Mouse (Mus musculus) stomach, embryonic 16.5 days (tissue): ENCODE results near the gene Sash1. TPM values are rescaled to one million over a fixed set of nuclear protein-coding genes. Genes with fewer than 3 reads are reported as not detected.

Source experiments
- ATAC-seq: fragments of 200-750 bp; cut with Nextera tagmentation; 2 replicates; pipeline ENCODE4 v1.8.0; 2017; ENCODE audit warnings: moderate number of reproducible peaks, moderate TSS enrichment; ENCODE audit not compliant: insufficient read depth, low FRiP score
- H3K27ac ChIP-seq: fragments of 300-500 bp; sonication (generic); 2 replicates; pipeline ENCODE4 v1.5.1; 2014; ENCODE audit warnings: low read length
- H3K27me3 ChIP-seq: fragments of 300-500 bp; sonication (generic); 2 replicates; pipeline ENCODE4 v1.6.1; 2014; ENCODE audit warnings: low read length, control low read depth, mixed read lengths; ENCODE audit not compliant: control insufficient read depth, insufficient read depth
- H3K36me3 ChIP-seq: fragments of 300-500 bp; sonication (generic); 2 replicates; pipeline ENCODE4 v1.6.1; 2014; ENCODE audit warnings: low read length; ENCODE audit not compliant: control insufficient read depth, insufficient read depth
- H3K4me1 ChIP-seq: fragments of 300-500 bp; sonication (generic); 2 replicates; pipeline ENCODE4 v1.6.1; 2014; ENCODE audit warnings: low read length, control low read depth, mixed read lengths; ENCODE audit not compliant: control insufficient read depth, insufficient read depth
- H3K4me2 ChIP-seq: fragments of 300-500 bp; sonication (generic); 2 replicates; pipeline ENCODE4 v1.6.1; 2014; ENCODE audit warnings: low read depth, low read length, mixed read lengths
- H3K4me3 ChIP-seq: fragments of 300-500 bp; sonication (generic); replicated peaks from 2 replicates; pipeline ENCODE4 v1.5.1; 2014; ENCODE audit warnings: mild to moderate bottlenecking, low read length
- H3K9ac ChIP-seq: fragments of 300-500 bp; sonication (generic); 2 replicates; pipeline ENCODE4 v1.6.1; 2014; ENCODE audit warnings: low read length
- H3K9me3 ChIP-seq: fragments of 300-500 bp; sonication (generic); replicated peaks from 2 replicates; pipeline ENCODE4 v1.6.1; 2016; ENCODE audit warnings: low read length, control low read depth; ENCODE audit not compliant: control insufficient read depth
- WGBS: fragments of 180-500 bp; shearing (Covaris S2); extraction: QIAGEN DNeasy Blood & Tissue Kit; methylation state at CpG from one replicate; pipeline ENCODE4 v1.1.7; 2014; 5-methylcytosine and 5-hydroxymethylcytosine counted together
- polyA plus RNA-seq: library from polyadenylated mRNA; unstranded; fragments of >200 nt; fragmentation: Nextera tagmentation; extraction: Ambion mirVana; gene quantifications from 2 replicates; pipeline ENCODE4 v1.2.1, GENCODE M21; 2015

Gene Sash1
- polyA plus RNA-seq, 1 experiment from 2014 or later, result 2.9 TPM

- Histone ChIP-seq H3K4me2 (no peak overlapping the region), H3K9ac (no peak overlapping the region), H3K4me3 (no peak overlapping the region), H3K4me1 (0 out of 2 replicates have a peak, but pooled peaks cover 5% of the 10 kb centered on the region), H3K9me3 (no peaks in the 10 kb centered on the region), H3K36me3 (no peaks in the 10 kb centered on the region), H3K27ac (no peak overlapping the region), H3K27me3 (no peaks in the 10 kb centered on the region)
- no peak for ATAC-seq
- 59% methylated on average over 16 of the region's 16 CpGs for WGBS
These were observed 24.5 kb upstream of the Sash1 start for GRCm38 (mm10) chr10:8910237-8910990.

- no peak overlapping the region for H3K27ac ChIP-seq
- no peaks in the 10 kb centered on the region for H3K36me3 ChIP-seq
- peaks cover 4% of the 10 kb centered on the region for H3K4me1 ChIP-seq
- H3K27me3 ChIP-seq, result no peaks in the 10 kb centered on the region
- H3K9ac ChIP-seq, result no peak overlapping the region
- ATAC-seq, result no peak
- H3K4me3 ChIP-seq, result no peak overlapping the region
- H3K9me3 ChIP-seq, result no peaks in the 10 kb centered on the region
- no peak overlapping the region for H3K4me2 ChIP-seq
- 88% methylated on average over 6 of the region's 6 CpGs for WGBS
These were observed 17.2 kb upstream of the Sash1 start for GRCm38 (mm10) chr10:8903086-8903485.

GRCm38 (mm10) chr10:8902412-8902811 lies 16.5 kb upstream of the Sash1 start:
- Histone ChIP-seq H3K9me3 (no peaks in the 10 kb centered on the region), H3K27ac (no peak overlapping the region), H3K4me1 (peaks cover 4% of the 10 kb centered on the region), H3K27me3 (no peaks in the 10 kb centered on the region), H3K9ac (no peak overlapping the region), H3K4me3 (no peak overlapping the region), H3K4me2 (no peak overlapping the region), H3K36me3 (no peaks in the 10 kb centered on the region)
- no peak for ATAC-seq
- WGBS, result 64% methylated on average over 7 of the region's 7 CpGs

GRCm38 (mm10) chr10:8898831-8899511 lies 13.1 kb upstream of the Sash1 start:
- Histone ChIP-seq H3K36me3 (no peaks in the 10 kb centered on the region), H3K4me3 (no peak overlapping the region), H3K9ac (no peak overlapping the region), H3K27ac (peak overlapping the region; percentile 70), H3K4me1 (peaks cover 4% of the 10 kb centered on the region), H3K27me3 (no peaks in the 10 kb centered on the region), H3K4me2 (no peak overlapping the region), H3K9me3 (no peaks in the 10 kb centered on the region)
- WGBS, result 59% methylated on average over 8 of the region's 8 CpGs
- peak; percentile 87 for ATAC-seq

GRCm38 (mm10) chr10:8898099-8898777 lies 12.4 kb upstream of the Sash1 start:
- no peak overlapping the region for H3K4me3 ChIP-seq
- no peak overlapping the region for H3K9ac ChIP-seq
- H3K4me2 ChIP-seq, result no peak overlapping the region
- H3K4me1 ChIP-seq, result peaks cover 4% of the 10 kb centered on the region
- H3K27ac ChIP-seq, result no peak overlapping the region; the same call in 1 of the 2 replicates
- 67% methylated on average over 5 of the region's 5 CpGs for WGBS
- ATAC-seq, result no peak
- H3K27me3 ChIP-seq, result no peaks in the 10 kb centered on the region
- H3K9me3 ChIP-seq, result no peaks in the 10 kb centered on the region
- H3K36me3 ChIP-seq, result no peaks in the 10 kb centered on the region

GRCm38 (mm10) chr10:8894965-8895515 lies 9.2 kb upstream of the Sash1 start:
- no peak overlapping the region for H3K9ac ChIP-seq
- 93% methylated on average over 6 of the region's 6 CpGs for WGBS
- H3K27ac ChIP-seq, result no peak overlapping the region
- no peak for ATAC-seq
- no peak overlapping the region for H3K4me2 ChIP-seq
- no peaks in the 10 kb centered on the region for H3K9me3 ChIP-seq
- H3K27me3 ChIP-seq, result no peaks in the 10 kb centered on the region
- H3K4me3 ChIP-seq, result no peak overlapping the region
- H3K36me3 ChIP-seq, result no peaks in the 10 kb centered on the region
- H3K4me1 ChIP-seq, result peaks cover 4% of the 10 kb centered on the region

- no peaks in the 10 kb centered on the region for H3K27me3 ChIP-seq
- no peaks in the 10 kb centered on the region for H3K36me3 ChIP-seq
- no peaks in the 10 kb centered on the region for H3K4me1 ChIP-seq
- H3K4me3 ChIP-seq, result no peak overlapping the region
- no peak overlapping the region for H3K9ac ChIP-seq
- ATAC-seq, result no peak
- H3K4me2 ChIP-seq, result no peak overlapping the region
- H3K9me3 ChIP-seq, result no peaks in the 10 kb centered on the region
- H3K27ac ChIP-seq, result no peak overlapping the region
- 55% methylated on average over 4 of the region's 4 CpGs for WGBS
These were observed 4.6 kb upstream of the Sash1 start for GRCm38 (mm10) chr10:8890511-8890910.

- H3K4me2 ChIP-seq, result no peak overlapping the region
- H3K27me3 ChIP-seq, result no peaks in the 10 kb centered on the region
- H3K4me1 ChIP-seq, result peaks cover 4% of the 10 kb centered on the region
- no peak overlapping the region for H3K4me3 ChIP-seq
- 52% methylated on average over 4 of the region's 4 CpGs for WGBS
- H3K9me3 ChIP-seq, result no peaks in the 10 kb centered on the region
- no peak overlapping the region for H3K9ac ChIP-seq
- H3K27ac ChIP-seq, result no peak overlapping the region
- no peaks in the 10 kb centered on the region for H3K36me3 ChIP-seq
- no peak for ATAC-seq
These were observed 3.5 kb upstream of the Sash1 start for GRCm38 (mm10) chr10:8889341-8889740.

GRCm38 (mm10) chr10:8886528-8886854 lies 621 bp upstream of the Sash1 start:
- Histone ChIP-seq H3K27me3 (no peaks in the 10 kb centered on the region), H3K4me1 (peaks cover 12% of the 10 kb centered on the region), H3K4me3 (peak overlapping the region; percentile 85), H3K9me3 (no peaks in the 10 kb centered on the region), H3K9ac (peak overlapping the region; percentile 90), H3K4me2 (peak overlapping the region; percentile 77), H3K36me3 (no peaks in the 10 kb centered on the region), H3K27ac (peak overlapping the region; percentile 93)
- ATAC-seq, result no peak
- WGBS, result 3% methylated on average over 14 of the region's 14 CpGs
